Comparison of ENCODE assay signal across 13 mouse cellular contexts in the genomic region with DNA sequence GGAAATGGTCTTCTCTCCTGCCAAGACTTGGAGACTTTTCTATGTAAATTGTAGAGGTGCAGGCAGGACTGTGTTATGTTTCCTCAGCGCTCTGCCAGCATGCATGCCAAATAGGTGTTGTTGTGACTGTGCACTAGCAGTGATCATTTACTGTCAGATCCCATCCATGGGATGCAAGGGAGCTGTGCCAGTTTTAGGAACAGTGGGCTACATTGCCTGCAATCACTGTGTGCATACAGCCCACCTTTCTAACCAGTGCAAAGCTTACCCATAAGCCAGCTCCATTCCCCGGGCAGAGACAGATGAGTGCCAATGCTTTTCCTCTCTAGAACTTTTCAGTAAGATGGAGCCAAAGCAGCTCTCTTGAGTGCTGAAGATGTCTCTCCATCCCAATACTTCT.
"Had no signal": no experiment of that assay in that cellular context is flagged by ENCODE, and none has a peak within 500 bp of the region (broad histone marks: within the 10 kb centered on the region; RNA-seq: fewer than 3 reads in every experiment).

No protein-coding gene starts in this region.

- DNase-seq: gastrocnemius, adult 2 months; gastrocnemius, postnatal 10 days; gastrocnemius, postnatal 25 days; heart, adult 18-20 months; heart, postnatal 10 days; heart, postnatal 4 days; kidney, adult 18-20 months; kidney, adult 8-10 months; kidney, postnatal 10 days; kidney, postnatal 25 days; kidney, postnatal 4 days; liver; liver, embryonic 13.5 days had no signal
